Mouse (Mus musculus) erythroblast, embryonic 14.5 days (primary cell): ENCODE data around the gene Gm10318.

Experiments
- GATA1 ChIP-seq: IDR thresholded peaks from 2 replicates; pipeline ENCODE4 v1.6.1; 2012; ENCODE audit warnings: low read length, inconsistent platforms, mixed read lengths
- TAL1 ChIP-seq: IDR thresholded peaks from 3 replicates; pipeline ENCODE4 v1.6.1; 2012; ENCODE audit warnings: low read length, inconsistent platforms, mixed read lengths

DNA sequence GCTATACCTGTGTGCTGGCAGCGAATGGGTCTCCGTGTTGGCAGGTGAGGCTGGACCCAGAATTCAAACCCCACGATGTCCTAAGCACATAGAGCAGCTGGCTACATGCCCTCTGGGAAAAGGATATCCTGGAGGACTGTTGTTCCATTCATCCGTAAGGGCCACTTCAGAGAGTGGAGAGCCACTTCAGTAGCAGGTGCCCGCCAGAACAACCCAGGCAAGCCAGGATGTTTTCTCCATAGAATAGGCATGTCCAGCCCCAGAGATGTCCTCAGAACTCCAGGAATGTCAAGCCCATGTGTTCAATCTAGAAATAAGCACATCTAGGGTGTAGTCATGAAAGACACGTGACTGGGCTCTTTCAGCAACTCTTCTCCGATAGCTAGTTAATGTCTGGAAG lies 17.0 kb downstream of the Gm10318 start:
- TF ChIP-seq GATA1 (no peak), TAL1 (no peak)
